Mouse (Mus musculus): ENCODE measurements around the gene Ctss. TPM values are rescaled to one million over a fixed set of nuclear protein-coding genes. Genes with fewer than 3 reads are reported as not detected.

The Ctss gene
- 15.1 and 16.8 TPM in 2 replicates for polyA plus RNA-seq (2015; fragmentation: Nextera tagmentation; extraction: Ambion mirVana)

DNA sequence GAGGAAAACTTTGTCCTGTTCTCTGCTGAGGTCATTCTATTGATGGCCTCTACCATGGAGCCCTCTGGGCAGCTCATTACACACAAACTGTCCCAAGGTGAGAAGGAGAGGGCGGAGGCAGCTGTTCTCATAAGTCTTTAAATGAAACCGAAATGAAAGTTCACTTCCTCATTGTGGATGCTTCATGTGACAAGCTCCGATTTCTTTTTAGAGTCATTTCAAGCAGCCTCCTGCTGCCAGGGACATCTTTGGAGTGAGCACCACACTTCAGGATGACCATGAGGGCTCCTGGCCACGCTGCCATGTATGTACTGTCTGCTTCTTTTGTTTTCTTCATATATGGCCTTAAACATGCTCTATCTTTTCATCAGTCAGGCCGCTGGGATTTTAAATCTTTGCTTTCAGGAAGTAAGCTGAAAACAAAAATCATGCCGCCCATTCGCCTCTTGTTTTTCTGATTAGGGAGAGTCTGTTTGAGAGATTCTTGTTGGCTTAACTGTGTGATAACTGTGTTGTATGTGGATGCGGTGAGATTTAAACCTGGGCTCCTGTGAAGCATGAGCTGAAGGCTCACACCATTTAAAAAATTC, at the start of gene Ctss:
TSS of gene Ctss (plus strand) at position 165 of the 590 bp plus-strand sequence.
- Histone ChIP-seq H3K4me3 (no peak within 1 kb of the TSS), H3K27ac (no peak within 1 kb of the TSS), H3K4me1 (replicated peaks) (no peaks in the 10 kb centered on the region), H3K4me2 (no peak within 1 kb of the TSS), H3K27me3 (no peaks in the 10 kb centered on the region), H3K36me3 (no peaks in the 10 kb centered on the region), H3K9ac (no peak within 1 kb of the TSS), H3K9me3 (no peaks in the 10 kb centered on the region)
- ATAC-seq (ENCODE audit: low FRiP score): no peak
- 92% methylated on average over 8 of the region's 8 CpGs for WGBS

DNA sequence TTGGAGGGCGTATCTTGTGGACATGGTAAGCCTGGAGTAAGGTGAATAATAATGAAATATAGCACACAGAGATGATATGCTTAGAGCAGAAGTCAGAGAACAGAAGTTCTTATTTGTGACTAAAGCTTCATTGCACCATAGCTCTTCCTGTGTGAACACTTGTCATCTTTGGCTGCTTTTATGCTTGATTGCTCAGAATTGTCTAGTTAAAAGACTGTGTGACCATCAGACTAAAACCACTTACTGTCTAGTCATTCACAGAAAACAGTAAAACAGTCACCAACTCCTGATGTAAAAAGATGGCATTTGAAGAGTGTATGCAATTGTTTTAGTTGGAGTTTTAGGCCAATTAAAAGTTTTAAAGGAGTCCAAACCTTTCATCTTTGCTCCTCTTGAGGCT, 47.6 kb upstream of the Ctss start:
- Histone ChIP-seq H3K36me3 (peaks cover 78% of the 10 kb centered on the region), H3K4me2 (no peak overlapping the region), H3K9ac (no peak overlapping the region), H3K27me3 (no peaks in the 10 kb centered on the region), H3K9me3 (no peaks in the 10 kb centered on the region), H3K4me3 (no peak overlapping the region), H3K27ac (no peak overlapping the region), H3K4me1 (replicated peaks) (no peaks in the 10 kb centered on the region)
- WGBS: 95% methylated on average over 1 of the region's 1 CpGs
- ATAC-seq (ENCODE audit: low FRiP score): no peak

DNA sequence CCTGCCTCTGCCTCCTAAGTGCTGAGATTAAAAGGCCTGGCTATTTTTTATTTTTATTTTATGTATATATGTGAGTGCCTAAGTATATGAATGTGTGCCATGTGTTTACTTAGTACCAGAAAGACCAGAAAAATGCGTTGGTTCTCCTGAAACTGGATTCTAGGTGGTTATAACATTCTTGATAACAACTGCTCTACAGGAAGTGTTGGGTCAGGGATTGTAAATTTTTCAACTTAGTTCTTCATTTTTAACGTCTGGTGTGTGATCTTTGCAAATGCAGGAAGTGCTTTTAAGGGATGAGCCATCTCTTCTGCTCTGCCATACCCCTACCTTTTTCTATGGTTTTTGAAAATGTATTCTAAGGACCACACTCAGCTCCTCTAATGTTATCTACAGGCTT, 40.2 kb upstream of the Ctss start:
- no peaks in the 10 kb centered on the region for H3K9me3 ChIP-seq
- no peak overlapping the region for H3K27ac ChIP-seq
- no peak overlapping the region for H3K4me2 ChIP-seq
- H3K4me1 ChIP-seq (replicated peaks): no peaks in the 10 kb centered on the region
- H3K27me3 ChIP-seq: no peaks in the 10 kb centered on the region
- H3K4me3 ChIP-seq: no peak overlapping the region
- 93% methylated on average over 2 of the region's 2 CpGs for WGBS
- ATAC-seq (ENCODE audit: low FRiP score): no peak
- no peak overlapping the region for H3K9ac ChIP-seq
- peaks cover 78% of the 10 kb centered on the region for H3K36me3 ChIP-seq

DNA sequence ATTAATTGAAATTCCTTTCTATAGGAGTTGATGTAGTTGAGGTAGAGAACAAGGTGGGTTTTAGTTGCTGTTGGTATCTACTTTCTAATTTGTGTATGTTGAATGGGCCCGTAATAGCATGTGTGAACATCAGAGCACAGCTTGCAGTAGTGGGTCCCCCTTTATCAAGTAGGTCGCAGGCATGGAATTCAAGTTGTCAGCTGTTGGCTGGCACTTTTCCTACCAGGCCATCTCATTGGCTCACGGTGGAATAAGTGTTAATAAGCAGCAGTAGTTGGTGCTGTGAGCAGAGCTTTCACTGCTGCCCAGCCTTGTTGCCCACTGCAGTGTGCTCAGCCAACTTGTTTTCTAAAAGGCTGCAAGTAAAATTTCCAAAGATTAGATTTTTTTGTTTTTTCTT, 37.9 kb upstream of the Ctss start:
- Histone ChIP-seq H3K4me2 (no peak overlapping the region), H3K9ac (no peak overlapping the region), H3K4me3 (no peak overlapping the region), H3K27ac (no peak overlapping the region), H3K36me3 (peaks cover 76% of the 10 kb centered on the region), H3K27me3 (no peaks in the 10 kb centered on the region), H3K9me3 (no peaks in the 10 kb centered on the region), H3K4me1 (replicated peaks) (no peaks in the 10 kb centered on the region)
- no peak for ATAC-seq (ENCODE audit: low FRiP score)
- 96% methylated on average over 3 of the region's 3 CpGs for WGBS

DNA sequence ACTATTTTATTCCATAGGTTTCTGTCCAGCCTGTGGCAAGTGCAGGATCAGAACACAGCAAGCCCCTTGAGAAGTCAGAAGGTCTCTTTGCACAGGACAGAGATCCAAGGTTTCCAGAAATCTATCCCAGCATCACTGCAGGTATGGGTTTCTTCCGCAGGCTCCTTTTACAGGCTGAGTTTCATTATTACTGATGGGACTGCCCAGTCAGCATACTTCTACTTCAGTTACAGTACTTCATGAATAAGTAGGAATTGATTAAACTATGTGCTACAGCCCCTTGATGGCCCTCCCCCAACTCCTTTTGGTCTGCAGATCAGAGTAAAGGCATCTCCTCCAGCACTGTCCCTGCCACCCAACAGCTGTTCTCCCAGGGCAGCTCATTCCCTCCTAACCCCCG, 36.3 kb upstream of the Ctss start:
- no peaks in the 10 kb centered on the region for H3K27me3 ChIP-seq
- H3K9me3 ChIP-seq: no peaks in the 10 kb centered on the region
- H3K4me3 ChIP-seq: no peak overlapping the region
- H3K4me1 ChIP-seq (replicated peaks): no peaks in the 10 kb centered on the region
- no peak for ATAC-seq (ENCODE audit: low FRiP score)
- no peak overlapping the region for H3K27ac ChIP-seq
- no peak overlapping the region for H3K9ac ChIP-seq
- peaks cover 83% of the 10 kb centered on the region for H3K36me3 ChIP-seq
- 92% methylated on average over 2 of the region's 2 CpGs for WGBS
- no peak overlapping the region for H3K4me2 ChIP-seq

DNA sequence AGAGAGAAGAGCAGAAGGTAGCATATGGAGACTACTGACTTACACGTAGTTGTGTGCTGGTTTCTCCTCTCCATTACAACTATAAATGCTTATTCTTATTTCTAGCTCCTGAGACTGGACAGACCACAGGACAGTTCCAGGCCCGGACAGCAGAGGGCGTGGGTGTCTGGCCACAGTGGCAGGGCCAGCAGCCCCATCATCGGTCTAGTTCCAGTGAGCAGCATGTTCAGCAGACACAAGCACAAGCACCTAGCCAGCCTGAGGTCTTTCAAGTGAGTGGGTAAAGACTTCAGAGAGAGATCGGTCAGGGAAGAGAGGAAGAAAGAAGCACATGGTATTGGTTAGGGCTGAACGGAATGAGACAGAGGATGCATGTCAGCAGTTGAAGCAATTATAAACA, 32.2 kb upstream of the Ctss start:
- Histone ChIP-seq H3K4me1 (replicated peaks) (no peaks in the 10 kb centered on the region), H3K27ac (no peak overlapping the region), H3K27me3 (no peaks in the 10 kb centered on the region), H3K9me3 (no peaks in the 10 kb centered on the region), H3K9ac (no peak overlapping the region), H3K4me2 (no peak overlapping the region), H3K4me3 (no peak overlapping the region), H3K36me3 (peaks cover 66% of the 10 kb centered on the region)
- 64% methylated on average over 6 of the region's 6 CpGs for WGBS
- ATAC-seq (ENCODE audit: low FRiP score): no peak

DNA sequence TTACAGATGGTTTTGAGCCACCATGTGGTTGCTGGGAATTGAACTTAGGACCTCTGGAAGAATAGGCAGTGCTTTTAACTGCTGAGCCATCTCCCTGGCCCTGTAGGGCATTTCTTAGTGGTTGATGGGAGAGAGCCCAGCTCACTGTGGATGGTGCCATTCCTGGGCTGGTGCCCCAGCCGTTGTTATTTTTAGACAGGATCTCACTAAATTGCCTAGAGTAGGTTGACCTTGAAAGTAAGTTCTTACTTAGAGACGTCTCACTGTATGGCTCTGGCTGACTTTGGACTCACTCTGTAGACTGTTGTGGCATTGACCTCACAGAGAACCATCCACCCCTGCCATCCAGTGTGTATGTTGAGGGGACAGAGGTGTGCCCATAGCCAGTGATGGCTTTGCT, 28.4 kb upstream of the Ctss start:
- no peaks in the 10 kb centered on the region for H3K27me3 ChIP-seq
- WGBS: 88% methylated on average over 2 of the region's 2 CpGs
- H3K36me3 ChIP-seq: peaks cover 40% of the 10 kb centered on the region
- no peak overlapping the region for H3K4me2 ChIP-seq
- H3K4me3 ChIP-seq: no peak overlapping the region
- H3K9me3 ChIP-seq: no peaks in the 10 kb centered on the region
- no peak overlapping the region for H3K27ac ChIP-seq
- ATAC-seq (ENCODE audit: low FRiP score): no peak
- H3K4me1 ChIP-seq (replicated peaks): no peaks in the 10 kb centered on the region
- H3K9ac ChIP-seq: no peak overlapping the region

DNA sequence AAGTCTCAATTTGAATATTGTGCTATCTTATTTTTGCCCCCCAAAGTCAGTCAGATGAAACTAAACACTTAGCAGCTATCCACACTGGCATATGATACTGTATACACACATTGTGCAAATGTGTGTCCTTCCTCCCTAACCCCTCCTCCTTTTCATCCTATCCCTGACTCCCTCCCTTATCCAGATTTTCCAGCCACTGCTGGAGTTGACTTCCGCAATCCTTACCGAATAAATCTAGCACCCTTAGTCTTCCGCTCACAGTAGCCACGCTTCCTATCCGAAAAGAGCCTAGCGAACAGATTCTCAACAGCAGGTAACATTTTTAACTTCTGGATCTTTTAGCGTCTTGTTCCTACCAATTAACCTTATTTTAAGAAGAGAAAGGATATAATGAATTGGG, 27.6 kb upstream of the Ctss start, which contains the start of gene Ctsk:
TSS of gene Ctsk (plus strand) at position 233 of the 400 bp plus-strand sequence.
- Histone ChIP-seq H3K9ac (no peak within 1 kb of the TSS), H3K4me3 (no peak within 1 kb of the TSS), H3K27ac (no peak within 1 kb of the TSS), H3K4me1 (replicated peaks) (no peaks in the 10 kb centered on the region), H3K27me3 (no peaks in the 10 kb centered on the region), H3K36me3 (peaks cover 32% of the 10 kb centered on the region), H3K4me2 (no peak within 1 kb of the TSS), H3K9me3 (no peaks in the 10 kb centered on the region)
- no peak for ATAC-seq (ENCODE audit: low FRiP score)
- WGBS: 83% methylated on average over 7 of the region's 7 CpGs

DNA sequence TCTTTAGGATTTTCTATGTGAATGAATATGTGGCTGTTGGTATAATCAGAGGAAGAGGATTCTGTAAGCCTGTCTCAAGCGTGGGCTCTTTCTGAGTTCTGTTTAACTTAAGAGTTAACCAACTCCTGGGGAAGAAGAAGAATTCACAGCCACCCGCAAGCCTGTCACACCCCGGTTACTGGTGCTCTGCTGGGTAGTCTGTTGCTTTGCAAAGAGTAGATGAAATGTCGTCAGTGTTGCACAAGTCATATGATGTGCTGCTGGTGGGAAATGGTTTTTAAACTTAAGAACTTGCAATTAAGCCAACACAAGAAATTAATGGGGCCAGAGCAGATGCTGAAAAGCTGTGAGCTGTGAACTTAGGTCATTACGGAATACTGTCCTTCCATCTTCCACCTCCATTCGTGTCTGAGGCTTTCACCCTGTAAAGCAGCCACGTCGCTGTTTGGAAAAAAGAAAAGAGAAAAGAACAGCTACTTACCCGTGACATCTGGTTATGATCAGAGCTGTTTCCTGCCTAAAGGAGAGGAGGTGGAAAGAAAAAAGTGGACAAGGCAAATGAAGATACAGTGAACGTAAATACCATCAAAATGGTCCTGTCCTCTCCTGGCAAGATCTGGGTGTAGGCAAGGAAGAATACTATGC, 27.0 kb upstream of the Ctss start:
- Histone ChIP-seq H3K36me3 (peaks cover 26% of the 10 kb centered on the region), H3K27ac (no peak overlapping the region), H3K4me3 (no peak overlapping the region), H3K9ac (no peak overlapping the region), H3K4me2 (no peak overlapping the region), H3K27me3 (no peaks in the 10 kb centered on the region), H3K9me3 (no peaks in the 10 kb centered on the region), H3K4me1 (replicated peaks) (no peaks in the 10 kb centered on the region)
- ATAC-seq (ENCODE audit: low FRiP score): no peak
- 67% methylated on average over 10 of the region's 10 CpGs for WGBS

DNA sequence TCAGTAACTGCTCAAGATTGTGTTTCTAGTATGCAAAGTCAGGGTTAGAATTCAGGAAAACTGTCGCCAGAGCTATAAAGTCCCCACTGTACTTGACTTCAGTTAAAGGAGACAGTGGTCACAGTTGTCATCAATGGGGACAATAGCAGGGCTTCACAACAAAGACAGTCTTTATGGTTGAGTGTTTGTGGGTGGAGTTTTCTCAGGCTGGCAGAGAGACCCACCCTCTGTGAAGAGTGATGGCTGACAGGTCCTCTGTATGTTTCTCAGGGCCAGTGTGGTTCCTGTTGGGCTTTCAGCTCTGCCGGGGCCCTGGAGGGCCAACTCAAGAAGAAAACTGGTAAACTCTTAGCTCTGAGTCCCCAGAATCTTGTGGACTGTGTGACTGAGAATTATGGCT, 24.3 kb upstream of the Ctss start:
- ATAC-seq (ENCODE audit: low FRiP score): no peak
- H3K4me3 ChIP-seq: no peak overlapping the region
- no peaks in the 10 kb centered on the region for H3K27me3 ChIP-seq
- no peak overlapping the region for H3K9ac ChIP-seq
- peak overlapping the region; percentile 5; the same call in 1 of the 2 replicates for H3K27ac ChIP-seq
- no peak overlapping the region for H3K4me2 ChIP-seq
- H3K36me3 ChIP-seq: peaks cover 11% of the 10 kb centered on the region
- WGBS: 18% methylated on average over 2 of the region's 2 CpGs
- no peaks in the 10 kb centered on the region for H3K4me1 ChIP-seq (replicated peaks)
- H3K9me3 ChIP-seq: no peaks in the 10 kb centered on the region

DNA sequence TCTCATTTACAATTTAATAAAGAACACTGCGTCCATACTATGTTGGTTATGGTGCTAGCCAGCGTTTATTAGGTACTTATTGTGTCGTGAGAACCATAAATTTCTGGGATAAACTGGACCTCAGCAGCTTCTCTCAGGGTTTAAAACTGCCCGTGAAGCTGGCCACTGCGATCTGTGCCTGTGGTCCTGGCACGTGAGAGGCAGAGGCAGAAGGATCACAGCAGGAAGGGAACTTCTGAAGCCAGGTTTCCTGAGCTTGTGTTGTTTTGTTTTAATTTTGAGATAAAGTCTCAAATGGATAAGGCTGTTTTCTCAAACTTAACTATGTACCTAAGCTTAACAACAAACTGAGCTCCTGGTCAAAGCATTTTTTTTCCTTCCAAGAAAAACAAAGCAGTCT, 17.2 kb upstream of the Ctss start:
- Histone ChIP-seq H3K36me3 (peaks cover 19% of the 10 kb centered on the region), H3K4me2 (no peak overlapping the region), H3K4me3 (no peak overlapping the region), H3K27me3 (no peaks in the 10 kb centered on the region), H3K27ac (no peak overlapping the region), H3K9me3 (no peaks in the 10 kb centered on the region), H3K4me1 (replicated peaks) (no peaks in the 10 kb centered on the region), H3K9ac (no peak overlapping the region)
- 78% methylated on average over 6 of the region's 6 CpGs for WGBS
- no peak for ATAC-seq (ENCODE audit: low FRiP score)

DNA sequence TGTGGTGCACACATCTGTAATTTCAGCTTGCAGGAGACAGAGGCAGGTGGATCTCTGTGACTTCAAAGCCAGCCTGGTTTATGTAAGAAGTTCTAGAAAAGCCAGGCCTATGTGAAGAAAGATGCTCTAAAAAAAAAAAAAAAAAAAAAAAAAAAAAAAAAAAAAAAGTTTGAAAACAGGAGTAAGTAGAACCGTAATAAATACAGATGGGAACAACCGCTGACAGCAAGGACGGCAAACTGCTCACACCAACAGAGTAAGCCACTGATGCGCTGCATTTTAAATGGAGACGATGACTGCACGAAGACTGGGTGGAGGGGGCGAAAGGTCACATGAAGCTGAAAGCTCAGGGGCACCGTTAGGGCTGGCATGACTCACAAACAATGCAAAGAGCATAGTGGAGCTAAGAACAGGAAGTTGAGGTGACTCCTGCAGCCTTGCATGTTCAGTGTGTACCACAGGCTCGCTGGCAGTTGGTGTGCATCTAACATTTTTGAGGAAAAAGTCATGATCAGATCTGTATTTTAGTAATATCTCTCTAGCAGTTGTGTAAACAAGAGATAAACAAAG, 14.9 kb upstream of the Ctss start:
- no peak overlapping the region for H3K27ac ChIP-seq
- H3K4me1 ChIP-seq (replicated peaks): 0 out of 2 replicates have a peak, but pooled peaks cover under 1% of the 10 kb centered on the region
- H3K9ac ChIP-seq: no peak overlapping the region
- WGBS: 67% methylated on average over 9 of the region's 9 CpGs
- H3K4me2 ChIP-seq: no peak overlapping the region
- H3K27me3 ChIP-seq: no peaks in the 10 kb centered on the region
- H3K9me3 ChIP-seq: no peaks in the 10 kb centered on the region
- ATAC-seq (ENCODE audit: low FRiP score): no peak
- peaks cover 14% of the 10 kb centered on the region for H3K36me3 ChIP-seq
- no peak overlapping the region for H3K4me3 ChIP-seq

DNA sequence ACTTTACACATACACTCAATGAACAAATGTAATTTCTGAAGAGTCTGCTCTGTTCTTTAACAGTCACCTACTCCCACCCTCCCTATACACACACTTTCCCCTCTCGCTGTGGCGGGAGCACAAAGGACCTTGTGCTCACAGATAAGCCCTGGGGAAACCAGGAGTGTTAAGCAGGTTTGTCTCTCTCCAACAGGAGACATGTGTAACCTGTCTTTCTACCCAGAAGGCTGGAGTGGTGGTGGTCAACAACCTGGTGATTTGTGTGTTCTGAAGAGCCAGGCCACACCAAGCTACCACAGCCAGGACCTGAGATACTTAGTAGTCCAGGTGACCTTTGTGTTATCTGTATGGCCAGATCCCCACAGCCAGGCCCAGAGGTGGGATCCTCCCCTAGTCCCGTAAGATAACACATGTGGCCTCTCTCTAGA, 10.0 kb upstream of the Ctss start:
- WGBS: 85% methylated on average over 3 of the region's 3 CpGs
- no peak overlapping the region for H3K4me3 ChIP-seq
- H3K4me2 ChIP-seq: no peak overlapping the region
- ATAC-seq (ENCODE audit: low FRiP score): no peak
- H3K9ac ChIP-seq: peak overlapping the region; percentile 10; the same call in 1 of the 2 replicates
- no peaks in the 10 kb centered on the region for H3K27me3 ChIP-seq
- H3K4me1 ChIP-seq (replicated peaks): 0 out of 2 replicates have a peak, but pooled peaks cover 3% of the 10 kb centered on the region
- no peaks in the 10 kb centered on the region for H3K9me3 ChIP-seq
- no peaks in the 10 kb centered on the region for H3K36me3 ChIP-seq
- no peak overlapping the region; the same call in 1 of the 2 replicates for H3K27ac ChIP-seq
